Mouse (Mus musculus) brain, embryonic 14.5 days (tissue): ENCODE results near the gene Alkbh6.

Source experiments
- CTCF ChIP-seq: fragments of 200-500 bp; IDR thresholded peaks from 2 replicates; pipeline ENCODE4 v1.5.1; 2012; ENCODE audit warnings: inconsistent platforms, mild to moderate bottlenecking, moderate library complexity, borderline replicate concordance; ENCODE audit not compliant: insufficient read depth, insufficient read length; ENCODE audit errors: extremely low read depth
- POLR2A ChIP-seq: fragments of 200-500 bp; IDR thresholded peaks from 2 replicates; pipeline ENCODE4 v1.6.1; 2012; ENCODE audit warnings: mild to moderate bottlenecking, inconsistent platforms, borderline replicate concordance; ENCODE audit not compliant: poor library complexity, insufficient read depth, insufficient read length, severe bottlenecking; ENCODE audit errors: extremely low read depth

DNA sequence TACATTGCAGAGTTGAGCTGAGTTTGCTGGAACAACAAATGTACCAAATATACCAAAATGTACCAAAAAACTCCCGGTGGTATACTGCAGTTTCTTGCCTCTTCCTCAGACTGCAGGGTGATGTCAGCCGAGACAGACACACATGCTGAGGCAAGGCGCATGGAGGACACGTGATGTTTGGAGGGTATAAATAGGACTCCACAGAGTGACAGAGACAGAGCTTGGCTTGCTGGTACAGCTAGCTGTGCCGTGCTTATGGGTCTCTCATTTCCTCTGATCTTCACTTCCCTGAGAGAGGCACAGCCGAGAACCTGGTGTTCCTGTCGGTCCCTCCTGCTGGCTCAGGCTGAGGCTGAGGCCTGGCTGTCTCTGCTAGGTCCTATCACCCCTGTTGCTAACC, 25.8 kb upstream of the Alkbh6 start:
- TF ChIP-seq CTCF, result no peak
- TF ChIP-seq POLR2A, result no peak
